Mouse (Mus musculus) lung, embryonic 14.5 days (tissue): ENCODE measurements around the gene Trappc2l. TPM values are rescaled to one million over a fixed set of nuclear protein-coding genes. Genes with fewer than 3 reads are reported as not detected.

Source experiments
- ATAC-seq: fragments of 200-750 bp; cut with Nextera tagmentation; 2 replicates; pipeline ENCODE4 v1.8.0; 2017; ENCODE audit warnings: mild to moderate bottlenecking, moderate TSS enrichment, moderate library complexity; ENCODE audit not compliant: insufficient read depth
- DNase-seq: peaks from one replicate; pipeline ENCODE4 v3.0.0-alpha.2; 2015
- H3K27ac ChIP-seq: fragments of 300-500 bp; sonication (generic); 2 replicates; pipeline ENCODE4 v1.5.1; 2014; ENCODE audit warnings: low read depth, mild to moderate bottlenecking, moderate library complexity
- H3K27me3 ChIP-seq: fragments of 300-500 bp; sonication (generic); 2 replicates; pipeline ENCODE4 v1.6.1; 2014; ENCODE audit warnings: low read length, control low read depth; ENCODE audit not compliant: insufficient read depth
- H3K36me3 ChIP-seq: fragments of 300-500 bp; sonication (generic); 2 replicates; pipeline ENCODE4 v1.6.1; 2014; ENCODE audit warnings: control low read depth; ENCODE audit not compliant: insufficient read depth
- H3K4me1 ChIP-seq: fragments of 300-500 bp; sonication (generic); 2 replicates; pipeline ENCODE4 v1.6.1; 2014; ENCODE audit warnings: antibody characterized with exemption, control low read depth; ENCODE audit not compliant: insufficient read depth
- H3K4me2 ChIP-seq: fragments of 300-500 bp; sonication (generic); 2 replicates; pipeline ENCODE4 v1.6.1; 2014; ENCODE audit warnings: mild to moderate bottlenecking
- H3K4me3 ChIP-seq: fragments of 300-500 bp; sonication (generic); 2 replicates; pipeline ENCODE4 v1.5.1; 2014; ENCODE audit warnings: low read depth, low read length
- H3K9ac ChIP-seq: fragments of 300-500 bp; sonication (generic); 2 replicates; pipeline ENCODE4 v1.6.1; 2014
- H3K9me3 ChIP-seq: fragments of 300-500 bp; sonication (generic); 2 replicates; pipeline ENCODE4 v1.6.1; 2016; ENCODE audit warnings: low read depth, low read length, control low read depth
- CTCF ChIP-seq: IDR thresholded peaks from 2 replicates; pipeline ENCODE4 v1.5.1; 2016; ENCODE audit warnings: antibody characterized with exemption, low read depth
- WGBS: fragments of 180-500 bp; shearing (Covaris S2); extraction: QIAGEN DNeasy Blood & Tissue Kit; methylation state at CpG from one replicate; pipeline ENCODE4 v1.1.7; 2014; 5-methylcytosine and 5-hydroxymethylcytosine counted together
- polyA plus RNA-seq: library from polyadenylated mRNA; unstranded; fragments of >200 nt; fragmentation: Nextera tagmentation; extraction: Ambion mirVana; gene quantifications from 2 replicates; pipeline ENCODE4 v1.2.1, GENCODE M21; 2014

Gene Trappc2l
- polyA plus RNA-seq, 1 experiment from 2014 or later, result 57.2 TPM

GRCm38 (mm10) chr8:122596031-122596430 lies 15.4 kb upstream of the Trappc2l start:
- Histone ChIP-seq H3K4me2 (no peak overlapping the region), H3K27ac (no peak overlapping the region), H3K9ac (no peak overlapping the region), H3K4me3 (no peak overlapping the region), H3K9me3 (no peaks in the 10 kb centered on the region), H3K36me3 (0 out of 2 replicates have a peak, but pooled peaks cover 3% of the 10 kb centered on the region), H3K4me1 (no peaks in the 10 kb centered on the region), H3K27me3 (no peaks in the 10 kb centered on the region)
- no peak for TF ChIP-seq CTCF
- no peak for DNase-seq
- 38% methylated on average over 4 of the region's 4 CpGs for WGBS
- ATAC-seq, result no peak

GRCm38 (mm10) chr8:122600666-122601065 lies 10.8 kb upstream of the Trappc2l start:
- no peak overlapping the region for H3K4me2 ChIP-seq
- H3K36me3 ChIP-seq, result 0 out of 2 replicates have a peak, but pooled peaks cover 3% of the 10 kb centered on the region
- 88% methylated on average over 9 of the region's 9 CpGs for WGBS
- ATAC-seq, result no peak
- DNase-seq, result no peak
- no peak overlapping the region for H3K27ac ChIP-seq
- no peak overlapping the region for H3K4me3 ChIP-seq
- no peaks in the 10 kb centered on the region for H3K27me3 ChIP-seq
- no peak overlapping the region for H3K9ac ChIP-seq
- no peaks in the 10 kb centered on the region for H3K4me1 ChIP-seq
- H3K9me3 ChIP-seq, result no peaks in the 10 kb centered on the region
- TF ChIP-seq CTCF, result no peak

- Histone ChIP-seq H3K9ac (no peak overlapping the region), H3K4me3 (no peak overlapping the region), H3K9me3 (no peaks in the 10 kb centered on the region), H3K27me3 (no peaks in the 10 kb centered on the region), H3K4me2 (no peak overlapping the region), H3K36me3 (no peaks in the 10 kb centered on the region), H3K27ac (no peak overlapping the region), H3K4me1 (no peaks in the 10 kb centered on the region)
- no peak for ATAC-seq
- no peak for TF ChIP-seq CTCF
- no peak for DNase-seq
- 48% methylated on average over 1 of the region's 1 CpGs for WGBS
These were observed 6.8 kb upstream of the Trappc2l start for GRCm38 (mm10) chr8:122604640-122605039.

GRCm38 (mm10) chr8:122605367-122605766 lies 6.1 kb upstream of the Trappc2l start:
- 71% methylated on average over 4 of the region's 4 CpGs for WGBS
- H3K4me1 ChIP-seq, result no peaks in the 10 kb centered on the region
- H3K4me2 ChIP-seq, result no peak overlapping the region
- no peaks in the 10 kb centered on the region for H3K36me3 ChIP-seq
- ATAC-seq (no peak), DNase-seq (no peak)
- no peak overlapping the region for H3K27ac ChIP-seq
- no peak for TF ChIP-seq CTCF
- H3K9me3 ChIP-seq, result no peaks in the 10 kb centered on the region
- H3K4me3 ChIP-seq, result no peak overlapping the region
- H3K9ac ChIP-seq, result no peak overlapping the region
- H3K27me3 ChIP-seq, result no peaks in the 10 kb centered on the region

- Histone ChIP-seq H3K36me3 (no peaks in the 10 kb centered on the region), H3K4me1 (peaks cover 3% of the 10 kb centered on the region; the same call in 1 of the 2 replicates), H3K9me3 (no peaks in the 10 kb centered on the region), H3K27me3 (no peaks in the 10 kb centered on the region), H3K9ac (no peak overlapping the region), H3K27ac (no peak overlapping the region), H3K4me2 (no peak overlapping the region), H3K4me3 (no peak overlapping the region)
- TF ChIP-seq CTCF, result no peak
- ATAC-seq, result no peak
- WGBS, result 80% methylated on average over 11 of the region's 12 CpGs
- DNase-seq, result no peak
These were observed 4.6 kb upstream of the Trappc2l start for GRCm38 (mm10) chr8:122606810-122607209.

- 0 out of 2 replicates have a peak, but pooled peaks cover 5% of the 10 kb centered on the region for H3K36me3 ChIP-seq
- WGBS, result 50% methylated on average over 4 of the region's 4 CpGs
- peak overlapping the region; percentile 71; the same call in 1 of the 2 replicates for H3K4me3 ChIP-seq
- H3K27me3 ChIP-seq, result no peaks in the 10 kb centered on the region
- no peak overlapping the region for H3K27ac ChIP-seq
- no peak for TF ChIP-seq CTCF
- H3K9me3 ChIP-seq, result no peaks in the 10 kb centered on the region
- H3K4me1 ChIP-seq, result peaks cover 8% of the 10 kb centered on the region; the same call in 1 of the 2 replicates
- no peak overlapping the region for H3K9ac ChIP-seq
- no peak for DNase-seq
- no peak for ATAC-seq
- peak overlapping the region; percentile 85 for H3K4me2 ChIP-seq
These were observed 1.2 kb upstream of the Trappc2l start for GRCm38 (mm10) chr8:122610209-122610608.

- Histone ChIP-seq H3K36me3 (peaks cover 9% of the 10 kb centered on the region; the same call in 1 of the 2 replicates), H3K27me3 (no peaks in the 10 kb centered on the region), H3K27ac (0 out of 2 replicates have a peak overlapping the region, but pooled peaks have one; percentile 46), H3K4me2 (peak overlapping the region; percentile 85), H3K9ac (peak overlapping the region; percentile 75), H3K9me3 (no peaks in the 10 kb centered on the region), H3K4me1 (peaks cover 8% of the 10 kb centered on the region; the same call in 1 of the 2 replicates), H3K4me3 (peak overlapping the region; percentile 71)
- 0 out of 2 replicates have a peak, but pooled peaks have one; percentile 1 for ATAC-seq
- TF ChIP-seq CTCF, result no peak
- 6% methylated on average over 20 of the region's 20 CpGs for WGBS
- DNase-seq, result no peak
These were observed 695 bp upstream of the Trappc2l start for GRCm38 (mm10) chr8:122610612-122611277.
